17 mouse cellular contexts compared by ENCODE assay signal in genomic region chr15:78700420-78700819, GRCm38 (mm10). TPM values are rescaled to one million over a fixed set of nuclear protein-coding genes. Genes with fewer than 3 reads are reported as not detected.
DNase-seq lines count a peak whose midpoint lies in the region; TF ChIP-seq lines count a peak whose summit lies in the region.
"Had no signal": no experiment of that assay in that cellular context is flagged by ENCODE, and none has a peak within 500 bp of the region (broad histone marks: within the 10 kb centered on the region; RNA-seq: fewer than 3 reads in every experiment).

No protein-coding gene starts in this region.

- in situ Hi-C loops in CH12.LX (cut with MboI; ENCODE audit: low pct_ligation_motif_present, low pct_unique_long_range_greater_than_20kb, low sequenced_read_pairs) = no loop called here

- TF ChIP-seq POLR2A in CH12.LX (IDR thresholded peaks at IDR 0.05; ENCODE audit: low read depth, low read length) (no peak), MEL (IDR thresholded peaks at IDR 0.05; ENCODE audit: control insufficient read depth in 1 of 2, insufficient read depth in 1 of 2, low read depth in 1 of 2, low read length in 2 of 2, poor library complexity in 1 of 2) (no peak)

- TF ChIP-seq RAD21 in CH12.LX (IDR thresholded peaks at IDR 0.05; ENCODE audit: low read depth, low read length) (no peak), MEL (IDR thresholded peaks at IDR 0.05; ENCODE audit: low read depth, low read length) (no peak)

- H3K4me3 ChIP-seq in CH12.LX (replicated peaks in 1 of 3; ENCODE audit: low read depth in 2 of 3, low read length in 2 of 3, poor library complexity in 1 of 3) (no peak overlapping the region), MEL (ENCODE audit: control insufficient read depth in 1 of 2, insufficient read depth in 1 of 2, low read depth in 2 of 2, low read length in 2 of 2) (no peak overlapping the region)

- no peak overlapping the region for H3K4me2 ChIP-seq in CH12.LX (ENCODE audit: insufficient read depth, low read depth, poor library complexity, severe bottlenecking)

- H3K27ac ChIP-seq in CH12.LX (ENCODE audit: insufficient read depth, low read depth) (no peak overlapping the region), MEL (ENCODE audit: control insufficient read depth, low read depth, low read length) (no peak overlapping the region)

- H3K79me2 ChIP-seq in CH12.LX (replicated peaks; ENCODE audit: control insufficient read depth, extremely low read depth, insufficient read depth, poor library complexity, severe bottlenecking) (no peaks in the 10 kb centered on the region), MEL (ENCODE audit: control insufficient read depth, insufficient read depth, low read length, poor library complexity) (no peaks in the 10 kb centered on the region)

- DNase-seq in CH12.LX (ENCODE audit: extremely low read depth) (no peak), MEL (ENCODE audit: low read depth, low spot score) (no peak)
- DNase-seq in ovary, postnatal 36 days (ENCODE audit: low spot score) = no peak
- DNase-seq in cerebellum, adult 18-20 months = no peak
- DNase-seq: adrenal gland, adult 8-10 months; adrenal gland, postnatal 10 days; adrenal gland, postnatal 14 days; adrenal gland, postnatal 25 days; B cell, adult 2 months; cerebellum, adult 11 months; cerebellum, adult 11-12 months; cerebellum, adult 2 months; cerebellum, adult 8-10 months; cerebellum, adult 9-10 months had no signal

- H3K27me3 ChIP-seq in CH12.LX (replicated peaks) = peaks cover 91% of the 10 kb centered on the region
- H3K27me3 ChIP-seq in MEL (ENCODE audit: control insufficient read depth in 1 of 2, insufficient read depth in 2 of 2, low read length in 2 of 2) = 0 out of 4 replicates have a peak, but pooled peaks cover 0 to 3% of the 10 kb centered on the region in 2 experiments

- H3K36me3 ChIP-seq in CH12.LX (replicated peaks in 1 of 2; ENCODE audit: control insufficient read depth in 1 of 2, insufficient read depth in 1 of 2, low read length in 1 of 2) = no peaks in the 10 kb centered on the region
- peaks cover 0 to 2% of the 10 kb centered on the region in 2 experiments; a peak in 1 of 4 replicates for H3K36me3 ChIP-seq in MEL (ENCODE audit: control insufficient read depth in 1 of 2, insufficient read depth in 2 of 2, low read length in 2 of 2)
- H3K36me3 ChIP-seq: G1E had no signal

- no peak overlapping the region for H3K9ac ChIP-seq in CH12.LX (ENCODE audit: insufficient read depth, low read depth)
- no peak overlapping the region for H3K9ac ChIP-seq in MEL (ENCODE audit: control insufficient read depth, low read depth, low read length, poor library complexity, severe bottlenecking)

- TF ChIP-seq CTCF in CH12.LX (conservative IDR thresholded peaks at IDR 0.05 in 1 of 2, IDR thresholded peaks at IDR 0.05 in 1 of 2; ENCODE audit: low read depth in 2 of 2, low read length in 2 of 2) = no peak
- TF ChIP-seq CTCF in MEL (IDR thresholded peaks at IDR 0.05 in 2 of 3, conservative IDR thresholded peaks at IDR 0.05 in 1 of 3; ENCODE audit: control insufficient read depth in 1 of 3, insufficient read depth in 1 of 3, low read depth in 2 of 3, low read length in 3 of 3, poor library complexity in 1 of 3, severe bottlenecking in 1 of 3) = no peak

- TF ChIP-seq EP300 in CH12.LX (IDR thresholded peaks at IDR 0.05; ENCODE audit: low read length) (no peak), MEL (IDR thresholded peaks at IDR 0.05; ENCODE audit: low read depth in 1 of 2, low read length in 2 of 2) (no peak)

- dilution Hi-C loops in CH12.LX (cut with MboI; ENCODE audit: extremely low pct_ligation_motif_present, extremely low pct_unique_long_range_greater_than_20kb, low sequenced_read_pairs) = no loop called here

- H3K4me1 ChIP-seq in CH12.LX (ENCODE audit: control insufficient read depth in 1 of 2, insufficient read depth in 2 of 2) (no peaks in the 10 kb centered on the region), MEL (ENCODE audit: control insufficient read depth in 1 of 2, insufficient read depth in 2 of 2, low read length in 2 of 2) (peaks cover 0 to 15% of the 10 kb centered on the region in 2 experiments; a peak in 2 of 4 replicates)

- H3K9me3 ChIP-seq in CH12.LX (replicated peaks; ENCODE audit: low read length) (no peaks in the 10 kb centered on the region), MEL (replicated peaks; ENCODE audit: insufficient read depth, low read length) (no peaks in the 10 kb centered on the region)
- H3K9me3 ChIP-seq: G1E had no signal

TF ChIP-seq in CH12.LX, 34 proteins besides CTCF, POLR2A, EP300 and RAD21:
- TF ChIP-seq ELF1 (IDR thresholded peaks at IDR 0.05; ENCODE audit: low read depth, low read length) (no peak), ZKSCAN1 (IDR thresholded peaks at IDR 0.05; ENCODE audit: borderline replicate concordance, low read depth, low read length) (peak; percentile 63)
TF ChIP-seq in CH12.LX: peak in this region for 1.

TF ChIP-seq in MEL, 35 proteins besides CTCF, POLR2A, EP300 and RAD21:
- TF ChIP-seq CHD2 (IDR thresholded peaks at IDR 0.05; ENCODE audit: low read length) (no peak), MYC (IDR thresholded peaks at IDR 0.05; ENCODE audit: low read depth, low read length) (no peak), ZKSCAN1 (IDR thresholded peaks at IDR 0.05; ENCODE audit: low read depth, low read length) (peak; percentile 80), MXI1 (IDR thresholded peaks at IDR 0.05; ENCODE audit: low read depth, low read length) (no peak), SMC3 (IDR thresholded peaks at IDR 0.05; ENCODE audit: low read depth, low read length) (no peak)
TF ChIP-seq in MEL: peak in this region for 1.

RNA-seq across cellular contexts. Expression of gene Elfn2, which starts 18.2 kb away (rescaled TPM):
- total RNA-seq in CH12.LX (2012; rRNA removed) (not detected in 2 replicates), CH12.LX (2014; rRNA removed) (not detected in 2 replicates), MEL (2012; rRNA removed) (0.04 and 0.49 TPM in 2 replicates)
- polyA plus RNA-seq in CH12.LX (2012; ENCODE audit: insufficient read length, low read depth) (0.06 TPM in 1 of 2 replicates, not detected in the other), MEL (2012; ENCODE audit: insufficient read depth in 1 of 2, insufficient read length in 2 of 2, low read depth in 1 of 2, low replicate concordance in 2 of 2, missing spikeins in 1 of 2) (under 1 TPM in 1 of 2 experiments, not detected in 1; 0.15 TPM)
- polyA plus RNA-seq: activated CD4-positive, CD25-positive, alpha-beta regulatory T cell, adult 4 months; C2C12; G1E had no signal

Comparison
In these comparisons a context has a peak if more than half of its experiments do, and no peak if none do; other contexts are left out.
1. Of the 35 proteins assayed by ChIP-seq in both MEL and CH12.LX: peak only in MEL: none; only in CH12.LX: none; in both: ZKSCAN1; in neither: 34.